Mouse (Mus musculus): ENCODE measurements around the gene Nmnat3.
"Not testable (repeated sequence)": the region's sequence is repeated elsewhere in the genome, so short reads cannot be mapped to it uniquely, and the experiment has no call there.

Nmnat3 gene

DNA sequence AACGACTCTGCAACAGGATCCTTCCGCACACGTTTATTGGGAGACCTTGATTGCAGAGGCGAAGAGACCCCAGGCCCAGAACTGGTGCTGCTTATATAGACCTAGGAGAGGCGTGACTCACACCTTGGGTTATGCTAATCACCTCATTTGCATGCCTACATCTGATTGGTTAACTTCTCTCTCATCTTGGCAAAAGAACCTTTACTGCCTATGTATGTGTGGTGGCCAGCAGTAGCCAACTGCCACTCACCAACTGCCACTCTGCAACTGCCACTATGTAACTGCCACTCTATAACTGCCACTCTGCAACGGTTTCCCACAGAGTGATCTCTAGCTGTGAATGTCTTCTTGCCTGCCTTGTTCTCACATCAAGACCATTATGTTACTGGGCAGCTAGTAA is at the start of gene Nmnat3:
Nmnat3 (plus strand) TSS at position 301 of the 400 bp plus-strand sequence.
- not testable (repeated sequence) for DNase-seq (ENCODE audit: low read depth, low spot score)

DNA sequence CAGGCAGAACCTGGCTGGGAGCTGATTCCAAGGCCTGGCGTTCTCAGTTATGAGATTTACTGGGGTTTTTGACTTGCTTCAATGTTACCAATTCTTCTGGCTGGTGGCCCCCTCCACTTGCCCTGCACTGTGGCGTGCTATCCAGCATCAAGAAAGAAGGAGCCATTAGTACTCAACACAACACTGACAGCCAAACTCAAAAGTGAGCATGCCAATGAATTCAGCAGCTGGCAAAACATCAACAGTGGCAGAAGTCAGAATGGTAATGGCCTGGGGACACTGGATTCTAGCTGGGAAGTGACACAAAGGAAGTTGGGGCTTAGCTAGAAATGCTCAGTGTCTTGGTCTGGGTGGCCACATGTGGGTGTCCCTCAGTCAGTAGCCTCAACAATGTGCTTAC is 43.8 kb upstream of the Nmnat3 start:
- DNase-seq (ENCODE audit: low read depth, low spot score), result no peak

DNA sequence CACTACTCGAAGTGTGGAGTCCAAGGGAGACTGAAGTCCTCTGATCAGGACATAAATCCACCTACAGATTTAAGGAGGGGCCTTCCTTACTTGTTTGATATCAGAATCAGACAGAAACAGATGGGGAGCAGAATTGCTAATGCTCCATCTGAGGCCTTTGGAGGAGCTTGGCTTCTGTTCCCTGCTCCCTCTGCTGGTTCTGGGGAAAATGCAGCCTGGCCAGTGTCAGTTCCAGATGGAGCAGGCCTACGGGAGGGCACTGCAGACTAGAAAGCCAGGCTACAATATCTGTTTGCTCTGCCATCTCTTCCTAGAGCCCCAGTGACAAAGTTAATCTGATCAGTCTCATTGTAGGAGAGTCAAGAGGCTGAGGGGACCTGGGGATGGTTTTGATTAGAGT is 43.0 kb upstream of the Nmnat3 start:
- peak; percentile 27 for DNase-seq (ENCODE audit: low read depth, low spot score)

DNA sequence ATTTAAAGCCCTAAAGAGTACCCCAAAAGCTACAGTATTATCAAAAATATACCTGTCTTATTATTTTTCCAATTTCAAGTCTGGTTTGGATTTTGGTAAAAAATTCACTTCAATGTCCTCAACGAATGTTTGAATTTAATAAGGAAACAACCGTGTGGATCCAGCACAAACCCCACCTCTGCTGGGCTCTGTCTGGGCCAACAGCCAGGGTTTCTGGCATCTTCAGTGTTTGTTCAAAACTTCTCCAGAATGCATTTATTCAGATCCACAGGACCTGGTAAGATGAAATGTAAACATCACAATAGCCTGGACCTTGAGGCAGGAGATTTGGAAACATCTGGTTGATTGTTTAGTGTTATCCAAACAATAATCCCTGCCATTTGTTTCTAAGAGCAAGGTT is 42.0 kb upstream of the Nmnat3 start:
- no peak for DNase-seq (ENCODE audit: low read depth, low spot score)

DNA sequence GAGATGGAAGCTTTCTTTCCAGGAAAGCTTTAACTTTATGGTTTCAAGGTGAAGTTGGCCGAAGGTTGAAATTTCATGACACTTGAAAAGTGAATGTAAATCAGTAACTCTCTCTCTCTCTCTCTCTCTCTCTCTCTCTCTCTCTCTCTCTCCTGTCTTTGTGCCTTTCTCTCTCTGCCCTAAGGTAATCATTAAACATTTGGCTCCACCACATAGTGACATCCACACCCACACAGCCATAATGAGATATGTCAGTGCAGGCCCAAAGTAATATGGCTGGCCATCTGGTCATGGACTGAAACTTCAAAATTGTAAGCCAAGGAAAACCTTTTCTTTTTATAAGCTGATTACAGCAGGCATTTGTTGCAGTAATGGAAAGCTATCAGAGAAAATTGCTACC is 40.9 kb upstream of the Nmnat3 start:
- no peak for DNase-seq (ENCODE audit: low read depth, low spot score)

DNA sequence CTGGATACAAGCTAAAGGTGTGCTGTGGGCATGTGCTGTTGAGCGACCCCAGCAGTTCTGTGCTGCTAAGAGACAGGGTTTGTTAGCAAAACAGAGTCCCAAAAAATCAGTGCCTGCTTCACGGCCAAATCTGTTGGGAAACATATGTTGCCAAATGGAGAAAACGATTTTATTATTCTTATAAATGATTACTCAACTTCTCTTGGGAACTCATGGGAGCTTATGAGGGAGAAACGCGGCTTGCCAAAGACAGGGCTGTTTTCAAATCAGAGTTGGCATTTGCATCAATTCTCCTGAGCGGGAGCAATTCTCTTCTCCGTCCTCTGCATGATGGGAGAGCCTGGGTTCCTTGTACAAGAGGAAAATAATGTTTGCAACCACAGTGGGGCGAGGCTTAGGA is 27.0 kb upstream of the Nmnat3 start:
- no peak for DNase-seq (ENCODE audit: low read depth, low spot score)

DNA sequence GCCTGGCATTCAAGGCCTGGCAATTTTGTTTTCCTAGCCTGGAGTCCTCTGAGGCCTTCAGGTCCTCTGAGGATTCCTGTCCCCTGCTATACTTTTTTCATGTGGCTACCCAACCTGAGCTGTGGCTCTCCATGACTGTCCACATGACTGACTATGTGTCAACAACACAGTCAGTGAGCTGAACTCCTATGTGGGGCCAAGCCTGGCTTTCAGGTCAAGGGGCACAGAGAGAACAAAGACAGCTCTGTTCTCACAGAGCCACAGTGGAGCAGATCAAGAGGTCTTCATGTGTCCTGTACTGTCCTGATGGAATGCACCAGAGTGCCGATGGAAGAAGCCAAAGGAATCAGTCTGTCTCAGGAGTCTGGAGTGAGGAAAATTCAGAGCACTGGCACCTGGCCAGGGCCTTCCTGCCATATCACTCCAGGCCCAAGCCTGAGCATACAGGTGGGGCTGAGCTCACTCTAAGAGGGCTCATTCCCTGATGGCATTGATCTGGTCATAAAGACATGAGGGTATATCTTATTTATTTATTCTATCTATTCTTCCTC is 25.7 kb upstream of the Nmnat3 start:
- no peak for DNase-seq (ENCODE audit: low read depth, low spot score)

DNA sequence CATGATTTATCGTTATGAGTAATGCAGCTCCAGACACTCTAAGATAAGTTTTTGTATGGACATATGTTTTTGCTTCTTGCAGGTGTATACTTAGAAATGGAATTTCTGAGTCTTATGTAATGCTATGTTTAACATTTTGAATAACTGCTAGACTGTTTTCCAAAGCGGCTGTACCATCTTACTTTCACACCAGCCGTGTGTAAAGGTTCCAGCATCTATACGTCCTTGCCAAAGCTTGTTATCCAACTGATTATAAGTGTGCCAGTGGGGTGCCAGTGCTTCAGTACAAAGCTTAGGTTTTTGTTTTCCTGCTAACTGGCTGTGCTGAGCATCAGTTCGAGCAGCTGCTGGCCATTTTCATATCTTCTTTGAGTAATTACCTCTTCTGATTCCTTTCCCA is 22.3 kb upstream of the Nmnat3 start:
- no peak for DNase-seq (ENCODE audit: low read depth, low spot score)

DNA sequence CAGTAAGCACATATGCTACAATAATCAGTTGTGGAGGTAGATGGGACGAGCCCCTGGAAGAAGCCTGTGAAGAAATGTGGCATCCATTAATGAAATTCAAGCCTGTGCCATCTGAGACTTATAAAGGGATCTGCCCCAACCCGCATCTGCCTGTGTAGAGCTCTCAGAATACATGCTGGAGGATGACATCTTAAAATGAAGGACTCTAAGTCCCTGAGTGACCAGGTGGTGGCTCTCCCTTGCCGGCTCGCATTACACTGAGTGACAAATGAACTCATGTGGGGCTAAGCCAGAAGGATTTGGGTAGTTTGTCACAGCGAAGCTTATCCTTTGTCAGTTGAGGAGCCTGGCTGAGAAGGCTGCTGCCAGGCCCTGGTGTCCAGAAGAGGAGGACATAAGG is 14.5 kb upstream of the Nmnat3 start:
- DNase-seq (ENCODE audit: low read depth, low spot score), result no peak

DNA sequence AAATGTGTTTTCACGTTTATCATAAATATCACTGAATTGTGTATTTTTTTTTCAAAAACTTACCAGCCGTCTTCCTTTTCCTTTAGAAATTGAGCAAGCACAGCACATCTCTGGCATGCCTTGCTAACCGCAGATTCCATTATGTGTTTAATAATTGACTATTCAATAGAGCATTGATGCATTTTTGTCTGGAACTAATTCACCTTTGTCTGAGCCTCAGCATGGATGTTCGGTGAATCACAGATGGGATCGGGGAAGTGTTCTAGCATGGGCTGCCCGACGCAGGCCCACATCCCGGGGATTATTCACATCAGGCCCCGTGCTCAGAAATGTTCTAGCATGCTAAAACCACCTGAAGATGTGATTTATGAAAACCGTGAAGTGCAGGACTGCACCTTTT is 12.2 kb upstream of the Nmnat3 start:
- DNase-seq (ENCODE audit: low read depth, low spot score), result no peak

DNA sequence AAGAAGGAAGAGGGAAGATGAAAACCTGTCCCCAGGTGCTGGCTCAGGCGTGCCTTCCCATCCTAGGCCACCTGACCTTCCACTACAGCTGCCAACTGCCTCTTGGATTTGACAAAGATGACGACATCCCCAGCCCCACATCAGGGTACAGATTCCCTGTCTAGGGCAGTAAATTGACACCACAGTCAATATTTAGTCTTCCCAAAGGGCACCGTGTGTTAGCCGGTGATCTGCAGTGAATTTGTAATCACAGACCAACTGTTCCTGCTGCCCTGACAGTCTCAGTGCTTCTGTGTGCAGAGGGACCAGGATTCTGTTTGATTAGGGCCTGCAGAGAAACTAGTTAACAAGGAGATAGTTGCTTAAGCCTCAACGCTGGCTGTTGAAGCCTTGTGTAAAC is 7.1 kb upstream of the Nmnat3 start:
- no peak for DNase-seq (ENCODE audit: low read depth, low spot score)

DNA sequence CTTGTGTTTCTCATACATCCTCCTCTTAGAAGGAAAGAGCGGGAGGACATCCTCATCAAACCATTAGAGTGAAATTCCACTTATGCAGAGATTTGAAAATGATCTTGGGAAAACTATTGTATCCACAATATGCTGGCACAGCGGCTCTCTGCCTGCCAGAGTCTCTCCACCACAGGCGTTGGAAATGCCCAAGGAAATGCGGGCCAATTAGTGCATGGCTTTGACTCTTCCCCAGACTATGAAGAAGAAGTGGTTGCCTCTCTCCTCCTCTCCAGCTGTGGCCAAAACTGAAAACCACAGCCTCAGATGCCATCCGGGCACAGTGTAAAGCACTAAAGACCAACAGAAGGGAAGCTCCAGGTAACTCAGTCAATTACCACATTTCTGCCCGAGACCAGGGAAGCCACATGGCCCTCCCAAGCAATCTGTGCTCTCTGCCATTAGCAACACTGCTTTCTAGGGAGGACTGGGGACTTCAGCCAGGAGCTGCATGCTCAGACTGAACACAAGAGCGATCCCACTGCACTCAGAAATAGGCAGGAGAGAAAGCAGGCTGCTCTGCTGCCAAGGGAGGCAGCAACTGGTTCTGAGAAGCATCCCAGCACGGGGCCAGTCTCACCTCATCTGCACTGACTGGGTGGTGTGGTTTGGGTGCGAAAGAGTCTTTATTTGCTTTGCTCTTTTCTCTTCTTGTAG is 1.5 kb upstream of the Nmnat3 start:
- no peak for DNase-seq (ENCODE audit: low read depth, low spot score)

DNA sequence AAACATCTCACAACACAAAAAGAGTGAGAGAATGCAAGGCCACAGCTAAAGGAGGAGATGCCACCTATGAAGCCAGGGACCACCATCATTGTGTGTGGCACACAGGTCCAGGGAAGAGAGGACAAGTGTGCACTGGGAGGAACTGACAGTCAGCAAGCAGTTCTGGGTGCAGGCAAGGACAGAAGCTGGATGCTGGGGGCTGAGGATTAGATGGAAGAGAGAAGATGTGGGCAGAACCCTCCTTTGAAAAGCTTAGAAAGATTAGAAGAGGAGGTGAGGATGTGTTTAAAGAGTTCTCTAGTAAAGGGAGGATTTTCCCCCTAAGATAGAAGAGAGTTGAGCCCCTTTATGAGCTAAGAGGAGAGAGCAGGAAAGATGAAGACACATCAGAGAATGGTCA is 2.4 kb downstream of the Nmnat3 start:
- no peak for DNase-seq (ENCODE audit: low read depth, low spot score)

DNA sequence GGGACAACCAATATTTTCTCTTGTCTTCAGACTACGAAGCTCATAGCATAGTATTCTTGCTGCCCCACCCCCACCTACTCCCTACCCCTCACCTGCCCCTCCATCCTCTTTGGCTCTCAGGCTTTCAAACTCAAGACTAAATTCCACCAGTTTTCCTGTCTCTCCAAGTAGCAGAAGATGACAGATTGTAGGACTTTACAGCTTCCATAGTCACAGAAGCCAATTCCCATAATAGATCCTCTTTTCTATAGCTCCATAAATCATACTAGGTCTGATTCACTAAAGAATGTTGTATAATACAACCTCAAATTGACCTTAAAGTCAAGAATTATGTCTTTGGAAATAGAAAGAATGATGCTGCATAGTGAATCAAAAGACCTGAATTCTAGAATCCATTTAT is 3.4 kb downstream of the Nmnat3 start:
- no peak for DNase-seq (ENCODE audit: low read depth, low spot score)

DNA sequence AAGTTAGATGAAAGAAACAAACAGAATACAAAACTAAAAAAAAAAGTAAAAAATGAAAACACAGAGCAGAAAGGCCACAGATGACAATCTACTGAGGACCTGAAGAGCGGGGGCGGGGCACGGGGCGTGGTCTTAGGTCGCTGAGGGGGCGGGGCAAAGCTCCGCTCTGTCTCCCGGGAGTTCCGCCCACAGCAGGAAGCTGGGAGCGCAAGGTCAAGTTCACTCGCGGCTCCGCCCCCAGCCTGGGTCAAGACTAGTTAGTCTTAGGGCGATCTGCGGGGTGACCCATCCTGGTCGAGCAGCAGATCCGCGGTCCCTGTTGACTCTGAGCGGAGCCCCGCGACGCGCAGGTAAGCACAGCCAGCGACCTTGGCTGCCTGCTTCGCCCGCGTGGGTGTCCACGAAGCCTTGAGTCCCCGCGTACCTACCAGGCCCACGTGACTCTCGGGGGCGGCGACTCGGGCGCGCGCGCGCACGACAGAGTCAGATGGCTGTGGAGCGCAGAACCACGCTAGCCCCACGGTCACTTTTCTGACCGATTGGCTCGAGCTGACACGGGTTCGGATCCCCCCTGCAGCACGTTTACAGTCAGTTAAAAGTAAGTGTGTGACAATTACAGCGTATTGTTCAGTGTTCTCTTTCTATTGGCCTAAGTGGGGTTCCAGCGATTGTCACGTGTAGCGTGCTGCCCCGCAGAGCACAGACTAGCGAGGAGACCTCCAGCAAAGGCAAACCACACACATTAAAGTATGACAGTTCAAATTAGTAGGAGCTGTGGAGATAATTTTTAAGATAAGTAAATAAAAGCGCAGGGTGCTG is 9.4 kb downstream of the Nmnat3 start:
- peak; percentile 94 for DNase-seq (ENCODE audit: low read depth, low spot score)

DNA sequence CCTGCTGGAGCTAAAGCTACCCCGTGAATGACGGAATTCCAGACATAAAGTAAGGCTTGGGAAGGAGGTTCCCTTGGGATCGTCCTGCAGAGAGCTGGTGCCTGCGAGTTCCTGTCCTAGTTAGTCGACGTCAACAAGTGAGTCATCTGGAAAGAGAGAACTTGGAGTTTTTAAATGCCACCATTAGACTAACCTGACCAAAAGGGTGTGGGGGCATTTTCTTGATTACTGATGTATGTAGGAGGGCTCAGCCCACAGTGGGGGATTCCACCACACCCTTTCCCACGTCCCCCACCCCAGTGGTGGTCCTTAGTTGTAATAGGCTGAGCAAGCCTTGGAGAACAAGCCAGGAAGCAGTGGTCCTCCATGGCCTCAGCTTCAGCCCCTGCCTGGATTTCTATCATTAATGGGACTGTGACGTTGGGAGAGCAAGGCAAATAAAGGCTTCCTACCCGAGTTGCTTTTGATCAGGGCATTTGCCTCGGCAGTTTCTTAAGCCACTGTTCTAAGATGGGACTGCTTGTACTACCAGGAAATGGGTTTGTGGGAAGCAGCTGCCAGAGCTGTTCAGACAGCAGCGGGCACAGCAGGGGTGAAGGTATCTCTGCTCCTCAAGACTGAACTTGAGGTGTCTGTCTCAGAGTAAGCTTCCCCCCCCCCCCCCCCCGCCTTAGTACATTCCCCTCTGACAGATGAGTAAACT is 10.2 kb downstream of the Nmnat3 start:
- DNase-seq (ENCODE audit: low read depth, low spot score), result peak; percentile 35

DNA sequence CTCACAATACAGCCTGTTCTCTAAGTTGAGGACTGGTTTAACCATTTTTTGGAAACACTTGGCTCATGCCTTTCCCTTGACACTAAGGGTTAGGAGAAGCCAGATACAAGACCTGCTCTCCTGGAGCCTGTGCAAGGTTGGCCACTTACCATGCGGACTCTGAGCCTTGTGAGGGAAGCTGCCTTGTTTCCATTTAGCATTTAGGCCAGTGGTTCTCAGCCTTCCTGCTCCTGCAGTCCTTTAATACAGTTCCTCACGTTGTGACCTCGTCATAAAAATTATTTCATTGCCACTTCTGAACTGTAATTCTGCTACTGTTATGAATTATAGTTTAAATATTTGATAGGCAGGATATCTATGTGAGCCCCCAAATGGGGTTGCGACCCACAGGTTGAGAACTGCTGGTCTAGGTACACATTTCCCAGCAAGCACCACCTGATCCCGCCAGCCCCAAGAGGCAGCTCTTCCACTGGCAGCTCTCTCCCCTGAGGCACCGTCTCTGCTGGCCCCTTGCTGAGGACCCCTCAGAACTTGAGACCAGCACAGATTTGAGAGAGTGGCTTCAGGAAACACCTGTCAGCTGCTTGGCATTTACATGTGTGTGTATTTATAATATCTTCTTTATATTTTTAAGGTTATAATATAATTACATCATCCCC is 10.8 kb downstream of the Nmnat3 start:
- no peak for DNase-seq (ENCODE audit: low read depth, low spot score)

DNA sequence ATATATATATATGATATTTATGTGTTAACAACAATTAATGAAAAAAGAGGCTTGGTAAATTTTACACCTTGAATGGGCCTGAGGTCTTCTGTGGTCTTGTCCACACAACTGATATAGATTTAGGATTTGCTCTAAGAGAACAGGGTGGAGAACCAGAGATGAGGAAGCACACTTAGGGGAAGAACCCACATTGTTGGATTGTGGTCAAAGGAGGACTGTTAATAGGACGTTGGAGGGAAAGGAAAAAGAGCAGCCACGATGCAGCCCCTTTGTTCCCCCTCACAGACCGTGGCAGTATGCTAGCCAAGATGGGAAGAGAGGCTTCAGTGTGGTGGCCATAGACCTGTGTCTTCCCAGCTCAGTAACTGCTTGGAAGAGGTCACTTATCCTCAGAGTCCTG is 11.5 kb downstream of the Nmnat3 start:
- DNase-seq (ENCODE audit: low read depth, low spot score), result no peak

DNA sequence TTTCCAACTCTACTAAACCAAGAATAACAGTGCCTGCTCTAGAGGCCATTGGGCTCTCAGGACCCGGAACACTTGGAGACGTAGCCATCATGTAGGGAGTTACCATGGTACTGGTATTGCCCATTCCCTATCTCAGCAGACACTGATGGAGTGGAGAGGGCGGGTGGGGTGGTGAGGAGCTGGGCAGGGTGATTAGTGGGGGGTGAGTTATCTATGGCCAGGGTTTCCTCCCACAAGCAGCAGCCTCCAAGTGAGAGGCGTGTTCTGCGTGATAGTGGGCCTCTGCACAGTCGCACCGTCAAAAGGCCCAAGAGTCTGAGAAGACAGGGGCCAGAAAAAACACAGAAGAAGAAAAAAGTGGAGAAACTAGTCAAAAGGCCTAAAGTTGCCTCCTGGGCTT is 12.0 kb downstream of the Nmnat3 start:
- DNase-seq (ENCODE audit: low read depth, low spot score), result no peak

DNA sequence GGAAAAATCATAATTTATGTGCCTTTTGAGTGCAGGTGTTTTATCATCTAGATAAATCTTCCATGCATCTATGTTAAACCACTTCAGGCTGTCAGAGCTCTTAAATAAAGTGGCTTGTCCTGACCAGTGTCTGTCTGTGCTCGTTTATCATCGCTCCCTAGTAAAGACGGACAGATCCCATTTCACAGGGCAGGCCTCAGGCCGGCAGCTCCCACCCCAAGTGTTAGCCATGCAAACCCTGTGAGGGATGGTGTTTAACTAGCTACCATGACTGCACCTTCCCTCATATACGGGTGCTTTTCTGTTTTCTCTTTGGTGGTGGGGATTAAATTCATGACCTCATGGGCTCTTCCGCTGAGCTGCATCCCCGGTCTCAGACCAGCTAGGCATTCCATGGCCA is 13.3 kb downstream of the Nmnat3 start:
- DNase-seq (ENCODE audit: low read depth, low spot score), result no peak

DNA sequence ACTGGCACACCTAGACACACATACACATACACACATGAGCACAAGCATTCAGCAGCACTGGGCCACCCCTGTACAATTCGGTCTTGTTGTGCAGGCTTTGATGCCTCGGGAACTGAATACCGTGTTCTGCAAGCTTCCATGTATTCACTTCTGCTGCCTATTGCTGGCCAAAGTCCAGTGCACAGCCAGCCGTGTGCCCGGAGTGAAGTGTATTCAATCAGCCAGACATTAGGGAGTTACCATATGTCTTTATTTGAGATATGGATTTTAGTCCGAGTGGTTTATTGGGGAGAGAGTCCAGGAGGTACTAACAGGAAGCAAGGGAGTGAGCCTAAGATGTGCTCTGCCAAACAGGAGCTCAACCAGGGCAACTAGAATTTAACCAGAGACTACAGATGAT is 19.8 kb downstream of the Nmnat3 start:
- DNase-seq (ENCODE audit: low read depth, low spot score), result no peak
